11 mouse cellular contexts compared by ENCODE assay signal in the genomic region with DNA sequence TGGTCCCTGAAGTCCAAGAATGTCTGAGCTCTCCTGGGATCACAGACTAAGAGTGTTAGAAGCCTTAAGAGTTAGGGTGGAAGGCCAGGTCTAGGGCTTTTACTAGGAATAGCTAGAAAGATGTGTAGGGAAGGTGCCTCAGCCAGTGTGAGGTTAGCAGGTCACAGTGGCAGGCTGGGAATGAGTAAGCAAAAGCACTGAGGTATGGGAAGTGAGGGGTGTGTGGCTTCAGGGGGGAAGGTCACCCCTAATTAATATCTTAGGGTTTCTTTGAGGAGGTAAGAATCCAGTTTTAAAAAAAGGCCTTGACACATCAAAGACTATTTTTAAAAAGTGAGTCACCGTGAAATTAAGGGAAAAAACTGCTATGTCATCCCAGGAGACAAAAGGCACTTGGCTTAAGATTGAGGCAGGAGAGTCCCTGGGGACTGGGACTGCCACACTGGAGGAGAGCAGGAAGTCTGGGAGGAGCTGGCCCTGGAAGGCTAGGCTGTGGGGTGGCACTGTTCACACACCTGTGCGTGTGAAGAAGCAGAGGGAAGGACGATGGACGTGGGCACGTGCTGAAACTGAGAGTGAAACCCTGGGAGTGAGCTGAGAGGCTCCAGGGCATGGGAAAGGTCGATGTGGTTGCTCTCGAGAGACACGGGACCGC.
DNase-seq lines count a peak whose midpoint lies in the region; ATAC-seq and TF ChIP-seq lines count a peak whose summit lies in the region.
"Had no signal": no experiment of that assay in that cellular context is flagged by ENCODE, and none has a peak within 500 bp of the region (broad histone marks: within the 10 kb centered on the region; RNA-seq: fewer than 3 reads in every experiment).

No protein-coding gene starts in this region.

- 43% methylated on average over 9 of the region's 9 CpGs for WGBS in lung, embryonic 14.5 days
- WGBS in stomach, embryonic 15.5 days, result 51% methylated on average over 9 of the region's 9 CpGs

- no peak overlapping the region for H3K4me2 ChIP-seq in lung, embryonic 14.5 days
- no peak overlapping the region for H3K4me2 ChIP-seq in stomach, embryonic 15.5 days
- H3K4me2 ChIP-seq: forebrain, embryonic 13.5 days; neural tube, embryonic 15.5 days had no signal

- no peak overlapping the region for H3K9ac ChIP-seq in lung, embryonic 14.5 days
- H3K9ac ChIP-seq in stomach, embryonic 15.5 days, result no peak overlapping the region
- H3K9ac ChIP-seq: forebrain, embryonic 13.5 days; neural tube, embryonic 15.5 days had no signal

- H3K36me3 ChIP-seq in lung, embryonic 14.5 days (ENCODE audit: insufficient read depth), result no peaks in the 10 kb centered on the region
- no peaks in the 10 kb centered on the region for H3K36me3 ChIP-seq in stomach, embryonic 15.5 days
- H3K36me3 ChIP-seq: neural tube, embryonic 15.5 days had no signal

- no peaks in the 10 kb centered on the region for H3K9me3 ChIP-seq in lung, embryonic 14.5 days (ENCODE audit: low read depth, low read length)
- no peaks in the 10 kb centered on the region for H3K9me3 ChIP-seq in stomach, embryonic 15.5 days
- H3K9me3 ChIP-seq: forebrain, embryonic 13.5 days; neural tube, embryonic 15.5 days had no signal

- H3K27ac ChIP-seq in lung, embryonic 14.5 days (ENCODE audit: low read depth), result peak overlapping the region; percentile 67; the same call in 1 of the 2 replicates
- H3K27ac ChIP-seq in stomach, embryonic 15.5 days, result peak overlapping the region; percentile 42
- H3K27ac ChIP-seq: forebrain, embryonic 13.5 days; neural tube, embryonic 15.5 days had no signal

- ATAC-seq in lung, embryonic 14.5 days (ENCODE audit: insufficient read depth), result no peak
- no peak; the same call in 1 of the 2 replicates for ATAC-seq in stomach, embryonic 15.5 days (ENCODE audit: insufficient read depth, low FRiP score, low read depth)
- ATAC-seq: forebrain, embryonic 13.5 days had no signal

- no peaks in the 10 kb centered on the region for H3K27me3 ChIP-seq in lung, embryonic 14.5 days (ENCODE audit: insufficient read depth, low read length)
- no peaks in the 10 kb centered on the region for H3K27me3 ChIP-seq in stomach, embryonic 15.5 days (replicated peaks)
- H3K27me3 ChIP-seq: forebrain, embryonic 13.5 days; neural tube, embryonic 15.5 days had no signal

- peaks cover 22% of the 10 kb centered on the region; the same call in 1 of the 2 replicates for H3K4me1 ChIP-seq in lung, embryonic 14.5 days (ENCODE audit: insufficient read depth)
- H3K4me1 ChIP-seq in stomach, embryonic 15.5 days, result peaks cover 28% of the 10 kb centered on the region

- no peak overlapping the region for H3K4me3 ChIP-seq in lung, embryonic 14.5 days (ENCODE audit: low read depth, low read length)
- no peak overlapping the region for H3K4me3 ChIP-seq in stomach, embryonic 15.5 days (replicated peaks)
- H3K4me3 ChIP-seq: forebrain, embryonic 13.5 days; neural tube, embryonic 15.5 days had no signal

- DNase-seq in adrenal gland, postnatal 10 days, result peak; percentile 32
- no peak for DNase-seq in adrenal gland, postnatal 4 days (ENCODE audit: low spot score in 2 of 2)
- DNase-seq in lung, embryonic 14.5 days, result no peak
- no peak for DNase-seq in lung, postnatal 10 days
- peak; percentile 22 to 41 for DNase-seq in adrenal gland, postnatal 36 days
- no peak for DNase-seq in urinary bladder, postnatal 25 days (ENCODE audit: low spot score)
- no peak for DNase-seq in ovary, postnatal 10 days (ENCODE audit: low spot score)
- DNase-seq: spleen, adult 18-20 months had no signal

- no peak for TF ChIP-seq CTCF in lung, embryonic 14.5 days (IDR thresholded peaks at IDR 0.05; ENCODE audit: low read depth)

Comparison
In these comparisons a context has a peak if more than half of its experiments do, and no peak if none do; other contexts are left out.
1. DNase-seq: peak in adrenal gland, postnatal 10 days (single experiment) and adrenal gland, postnatal 36 days (2 of 2); none in adrenal gland, postnatal 4 days (0 of 2), lung, embryonic 14.5 days (single experiment), lung, postnatal 10 days (single experiment), urinary bladder, postnatal 25 days (single experiment) and ovary, postnatal 10 days (single experiment).